Mouse (Mus musculus): ENCODE data around the gene Tbc1d30.

Tbc1d30 gene

GRCm38 (mm10) chr10:121351066-121351581, at the start of gene Tbc1d30:
TSS of gene Tbc1d30 (minus strand) at chr10:121351278.
- no peak for DNase-seq

DNA sequence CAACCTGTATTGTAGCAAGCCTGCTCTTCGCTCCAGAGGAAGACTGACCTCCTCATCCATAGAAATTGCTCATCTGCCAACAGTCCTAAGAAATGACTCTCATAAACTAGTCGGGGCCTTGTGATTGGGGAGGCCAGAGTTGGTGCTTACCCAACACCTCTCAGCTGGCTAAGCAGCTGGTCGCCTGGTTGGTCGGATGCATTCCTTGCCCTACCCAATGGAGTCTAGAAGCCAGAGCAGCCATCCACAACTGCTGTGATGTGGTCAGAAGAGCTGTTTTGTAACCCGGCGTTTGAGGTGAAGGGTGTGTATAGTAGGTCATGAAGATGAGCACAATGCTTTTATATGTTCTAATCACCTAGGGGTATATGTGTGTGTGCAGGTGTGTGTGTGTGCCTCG, 47.5 kb upstream of the Tbc1d30 start:
- DNase-seq, result no peak

DNA sequence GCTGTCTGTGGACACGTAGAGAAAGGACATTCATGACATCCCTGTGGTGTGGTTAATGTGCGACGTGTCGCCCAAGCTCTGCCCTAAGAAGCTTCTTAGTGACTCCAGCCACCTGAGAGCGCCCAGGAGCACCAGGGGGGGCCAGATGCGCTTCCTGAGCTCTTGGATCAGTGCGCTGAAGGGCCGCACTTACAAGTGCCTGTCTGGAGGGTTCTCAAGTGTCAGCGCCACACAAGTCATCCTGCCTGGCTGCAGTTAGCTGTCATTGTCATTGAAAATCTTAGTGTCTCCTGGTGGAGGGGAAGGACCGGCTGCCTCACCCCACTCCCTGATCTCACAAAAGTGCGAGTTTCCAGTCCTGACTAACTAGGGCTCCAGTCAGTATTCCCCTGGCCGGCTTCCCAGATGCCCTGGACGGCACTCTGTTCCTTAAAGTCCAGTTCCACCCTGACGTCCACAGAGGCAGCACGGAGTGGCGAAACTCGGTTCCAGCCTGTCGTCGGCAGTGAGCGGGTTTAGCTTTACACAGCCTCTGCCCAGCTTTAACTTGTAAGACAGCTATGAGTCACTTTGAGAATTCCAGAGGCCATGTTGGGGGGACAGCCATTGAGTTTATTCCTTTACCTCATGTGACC, 44.6 kb upstream of the Tbc1d30 start:
- DNase-seq, result no peak

DNA sequence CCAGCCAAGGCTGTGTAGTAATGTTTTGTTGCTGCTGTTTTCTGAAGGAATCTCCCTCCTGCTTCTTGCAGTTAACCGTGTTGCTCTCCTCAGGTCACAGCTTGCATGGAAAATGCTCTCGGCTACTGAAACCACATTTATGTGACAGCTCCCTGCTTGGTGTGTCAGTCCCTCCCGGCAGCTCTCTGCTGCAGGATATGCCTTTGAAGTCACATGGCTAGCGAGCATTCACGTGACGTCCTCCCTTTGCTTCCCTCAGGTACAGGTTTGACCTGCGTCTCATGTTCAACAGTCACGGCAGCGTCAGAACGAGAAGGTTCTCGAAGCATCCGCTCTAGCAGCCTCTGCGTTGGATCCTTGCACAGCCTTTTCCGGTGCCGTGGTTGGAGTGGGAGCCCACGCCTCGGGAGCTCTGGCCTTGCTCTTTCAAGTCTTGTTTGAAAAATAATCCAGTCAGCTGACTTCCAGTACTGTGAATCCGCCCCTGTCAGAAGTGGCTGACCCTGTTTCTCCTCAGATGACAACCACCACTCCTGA, 43.8 kb upstream of the Tbc1d30 start:
- DNase-seq, result no peak

DNA sequence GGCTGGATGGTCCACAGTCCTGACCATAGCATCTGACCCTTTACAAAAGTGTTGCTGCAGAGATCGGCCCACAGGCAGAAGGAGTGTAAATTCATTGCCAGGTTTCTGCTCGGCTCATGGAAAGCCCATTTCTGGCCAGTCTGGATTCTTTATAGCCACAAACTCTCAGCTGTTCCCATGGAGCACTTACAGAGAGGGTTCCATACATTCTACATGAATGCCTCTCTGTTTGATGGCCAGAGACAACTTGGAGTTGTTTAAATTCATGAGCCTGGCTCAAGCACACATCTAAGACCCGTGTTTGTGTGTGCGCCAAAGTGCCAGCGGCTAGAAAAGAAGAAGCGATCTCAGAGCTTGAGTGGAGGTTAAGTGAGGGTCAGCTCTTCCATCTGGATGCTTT, 43.2 kb upstream of the Tbc1d30 start:
- DNase-seq, result no peak

DNA sequence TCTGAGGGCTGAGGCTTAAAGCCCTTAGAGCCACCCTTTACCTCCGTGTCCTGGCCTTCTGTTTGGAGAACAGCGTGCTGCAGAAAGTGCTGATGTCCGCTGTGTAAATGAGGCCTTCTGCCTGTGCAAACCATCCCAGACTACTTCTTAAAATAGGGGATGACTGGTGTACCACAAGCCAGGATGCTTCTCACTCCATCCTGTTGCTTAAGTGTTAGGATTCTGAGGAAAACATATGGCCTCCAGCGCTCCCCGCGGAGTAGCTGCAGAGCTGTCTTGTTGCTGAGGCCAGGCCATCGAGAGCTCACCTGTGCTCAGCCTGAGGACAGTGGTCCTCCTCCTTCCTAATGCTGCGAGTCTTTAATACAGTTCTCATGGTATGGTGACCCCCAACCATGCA, 40.8 kb upstream of the Tbc1d30 start:
- peak; percentile 37 for DNase-seq

- DNase-seq, result no peak
These were observed 39.5 kb upstream of the Tbc1d30 start for GRCm38 (mm10) chr10:121390602-121391001.

DNA sequence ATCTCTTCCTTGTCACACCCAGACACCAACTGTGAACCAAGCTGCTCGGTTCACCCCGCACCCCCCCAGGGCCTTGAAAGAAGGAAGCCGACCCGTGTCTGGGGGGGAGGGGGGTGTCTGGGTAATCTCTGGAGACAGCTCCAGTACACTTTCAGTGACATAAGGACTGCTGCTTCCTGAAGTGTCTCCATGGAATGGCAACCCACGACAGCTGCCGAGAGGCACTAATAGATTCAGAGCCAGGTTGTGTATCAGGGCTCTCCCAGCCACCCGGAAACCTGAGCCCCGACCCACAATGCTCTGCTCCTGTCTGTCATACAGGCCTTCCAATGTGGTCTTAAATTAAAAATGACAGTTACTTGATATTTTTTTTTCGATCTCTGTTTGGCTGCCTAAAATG, 35.3 kb upstream of the Tbc1d30 start:
- DNase-seq, result no peak

DNA sequence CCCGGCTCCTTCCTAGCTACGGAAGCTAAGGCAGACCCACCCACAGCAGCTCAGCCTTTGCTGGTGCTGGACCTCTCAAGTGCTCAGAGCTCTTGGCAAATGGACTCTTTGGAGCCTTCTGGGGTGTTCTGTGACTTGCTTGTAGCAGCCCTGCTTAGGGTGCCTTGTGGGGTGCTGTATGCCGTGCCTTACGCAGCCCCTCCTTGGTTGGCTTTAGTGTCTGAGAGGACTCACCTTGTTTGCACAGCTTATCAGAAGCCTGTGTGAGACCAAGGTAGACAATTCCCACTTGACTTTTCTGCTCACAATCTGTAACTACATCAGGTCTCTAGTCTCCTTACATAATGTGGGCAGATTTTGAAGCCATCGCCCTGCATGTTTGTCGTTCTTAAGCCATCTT, 34.6 kb upstream of the Tbc1d30 start:
- DNase-seq, result no peak

DNA sequence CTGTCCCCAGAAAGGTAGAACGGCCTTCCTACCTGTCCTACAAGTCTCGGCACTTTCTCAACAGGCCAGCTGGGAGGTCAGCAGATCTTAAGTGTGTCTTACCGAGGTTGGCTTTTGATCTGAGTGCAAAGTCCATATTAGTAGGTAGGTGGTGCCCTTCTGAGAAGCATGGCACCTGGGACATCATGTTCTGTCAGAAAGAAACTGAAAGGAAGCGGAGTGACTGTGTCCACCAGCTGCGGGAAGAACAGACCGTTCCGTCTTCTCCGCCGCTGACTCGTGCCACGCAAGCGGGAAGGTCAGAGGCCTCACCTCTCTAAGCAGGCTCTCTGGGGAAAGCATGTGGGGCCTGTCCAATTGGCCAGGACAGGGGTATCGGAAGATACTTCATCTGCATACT, 33.6 kb upstream of the Tbc1d30 start:
- DNase-seq, result no peak

DNA sequence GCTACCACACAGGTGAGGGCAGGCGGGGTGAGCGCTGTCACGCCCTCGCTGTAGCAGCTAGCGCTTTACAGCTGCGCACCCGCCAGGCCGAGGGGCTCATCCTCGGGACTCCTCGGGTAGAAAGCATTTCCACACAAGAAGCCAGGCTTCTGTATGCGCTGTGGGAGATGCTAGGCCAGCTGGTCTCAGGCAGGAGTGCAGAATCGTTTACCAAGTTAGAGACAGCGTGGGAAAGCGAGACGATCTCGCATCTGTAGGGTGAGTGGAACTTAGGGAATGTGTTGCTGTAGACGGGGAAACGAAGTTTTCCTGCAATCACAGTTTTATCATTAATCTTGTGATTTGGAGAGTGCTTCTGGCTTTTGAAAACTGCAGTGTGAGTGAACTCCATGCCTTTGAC, 30.2 kb upstream of the Tbc1d30 start:
- DNase-seq, result peak; percentile 48

DNA sequence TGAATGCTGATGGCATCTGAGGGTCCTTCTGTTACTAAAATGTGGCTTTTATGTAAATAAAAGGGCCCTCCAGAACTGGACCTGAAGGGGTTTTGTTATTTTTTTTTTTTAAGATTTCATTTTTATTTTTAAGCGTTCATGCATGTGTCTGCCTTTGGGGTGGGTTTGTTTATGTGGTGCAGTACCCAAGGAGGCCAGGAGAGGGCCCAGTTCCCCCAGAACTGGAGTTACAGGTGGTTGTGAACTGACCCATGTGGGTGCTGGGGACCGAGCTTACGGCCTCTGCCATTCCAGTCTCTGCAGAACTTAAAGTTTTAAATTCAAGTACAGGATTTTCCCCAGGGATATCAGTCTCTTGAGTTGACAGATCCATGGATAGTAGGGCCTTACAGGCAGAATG, 28.3 kb upstream of the Tbc1d30 start:
- no peak for DNase-seq

DNA sequence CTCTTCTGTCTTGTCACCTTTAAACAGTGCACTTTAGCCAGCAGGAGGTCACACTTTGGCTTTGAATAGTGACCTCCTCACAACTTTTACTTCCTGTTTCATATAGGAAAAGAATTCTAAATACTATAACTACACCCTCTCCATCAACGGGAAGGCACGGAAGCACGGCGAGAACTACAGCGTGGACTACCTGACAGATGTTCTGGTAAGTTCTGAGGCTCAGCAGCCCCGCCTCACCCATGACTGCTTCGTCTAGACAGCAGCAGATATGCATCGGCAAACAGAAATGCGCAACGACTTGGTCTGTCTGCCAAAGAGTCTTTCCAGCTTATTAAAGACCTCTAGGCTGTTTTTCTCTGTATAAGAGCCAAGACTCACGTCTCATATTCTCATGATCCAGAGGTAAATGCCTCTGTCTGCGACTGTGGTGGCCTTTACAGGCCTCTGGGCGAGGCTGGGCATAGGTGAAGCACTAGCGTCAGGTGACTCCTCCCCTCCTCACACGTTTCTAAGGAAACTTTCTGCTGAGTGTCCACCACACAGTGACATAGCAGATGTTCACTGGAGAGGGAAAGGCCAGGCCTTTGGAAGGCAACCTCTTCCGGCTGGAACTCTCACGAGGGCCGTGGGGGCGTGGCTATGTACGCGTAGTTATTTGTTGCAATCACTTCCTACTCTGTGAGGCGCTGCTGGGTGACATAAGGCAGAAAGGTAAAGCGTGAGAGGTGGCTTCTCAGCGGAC, 25.6 kb upstream of the Tbc1d30 start:
- DNase-seq, result no peak

GRCm38 (mm10) chr10:121375649-121376493, 24.8 kb upstream of the Tbc1d30 start:
- DNase-seq, result no peak

DNA sequence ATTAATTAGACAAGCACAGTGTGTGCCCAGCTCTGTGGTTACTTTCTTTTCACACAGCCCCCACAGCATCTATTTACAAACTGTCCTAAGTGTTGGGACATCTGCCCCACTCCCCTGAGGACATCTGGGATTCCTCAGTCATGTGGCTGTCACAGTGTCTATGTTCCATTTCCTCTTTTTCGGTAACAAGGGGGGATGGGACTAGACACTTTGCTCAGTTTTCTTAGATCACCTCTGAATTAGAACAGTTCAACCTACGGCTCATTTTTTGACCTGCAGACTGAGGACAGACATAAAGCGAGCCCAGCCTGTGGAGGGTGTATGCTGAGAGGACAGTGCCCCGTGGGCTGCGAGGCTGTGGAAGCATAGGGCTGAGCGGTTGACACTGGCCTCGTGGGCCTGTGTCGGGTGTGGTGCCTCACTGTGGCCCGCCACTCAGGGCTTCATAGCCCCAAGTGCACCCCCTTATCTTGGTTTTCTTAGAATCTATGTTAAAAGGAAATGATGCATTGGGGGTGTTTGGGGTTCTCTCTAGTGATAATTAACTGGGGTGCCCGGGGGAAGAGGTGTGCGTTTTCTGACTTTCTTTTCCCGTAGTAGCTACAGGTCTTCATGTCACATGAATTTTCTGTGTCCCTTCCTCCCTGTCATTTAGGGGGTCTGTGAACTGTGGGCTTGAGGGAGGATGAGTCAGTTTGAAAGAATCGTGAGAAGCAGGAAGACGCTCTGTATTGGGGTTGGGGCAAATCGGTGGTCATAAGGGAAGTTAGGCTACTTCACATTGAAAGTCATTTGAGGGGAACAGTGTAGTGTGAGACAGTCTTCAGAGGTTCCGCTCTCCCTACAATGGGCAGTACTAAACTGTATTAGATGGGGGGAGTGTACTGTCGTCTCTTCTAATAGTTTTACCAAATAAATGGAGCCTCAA, 23.9 kb upstream of the Tbc1d30 start:
- DNase-seq, result no peak

GRCm38 (mm10) chr10:121374013-121374412, 22.9 kb upstream of the Tbc1d30 start:
- no peak for DNase-seq

DNA sequence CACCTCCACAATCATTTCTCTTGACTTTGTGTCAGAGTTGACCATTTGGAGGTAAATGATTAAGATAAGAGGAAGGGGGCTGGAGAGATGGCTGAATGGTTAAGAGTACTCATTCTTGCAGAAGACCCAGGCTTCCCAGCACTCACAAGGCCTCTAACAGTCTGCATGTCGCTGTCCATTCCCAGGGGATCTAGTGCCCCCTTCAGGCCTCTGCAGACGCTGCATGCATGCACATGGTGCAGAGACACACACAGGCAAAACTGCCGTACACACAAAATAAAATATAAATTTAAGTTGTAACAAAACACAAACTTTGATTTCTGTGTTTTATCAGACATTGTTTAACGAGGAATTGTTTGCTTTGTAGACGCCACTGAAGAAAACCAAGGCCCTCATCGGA, 19.7 kb upstream of the Tbc1d30 start:
- DNase-seq, result no peak

DNA sequence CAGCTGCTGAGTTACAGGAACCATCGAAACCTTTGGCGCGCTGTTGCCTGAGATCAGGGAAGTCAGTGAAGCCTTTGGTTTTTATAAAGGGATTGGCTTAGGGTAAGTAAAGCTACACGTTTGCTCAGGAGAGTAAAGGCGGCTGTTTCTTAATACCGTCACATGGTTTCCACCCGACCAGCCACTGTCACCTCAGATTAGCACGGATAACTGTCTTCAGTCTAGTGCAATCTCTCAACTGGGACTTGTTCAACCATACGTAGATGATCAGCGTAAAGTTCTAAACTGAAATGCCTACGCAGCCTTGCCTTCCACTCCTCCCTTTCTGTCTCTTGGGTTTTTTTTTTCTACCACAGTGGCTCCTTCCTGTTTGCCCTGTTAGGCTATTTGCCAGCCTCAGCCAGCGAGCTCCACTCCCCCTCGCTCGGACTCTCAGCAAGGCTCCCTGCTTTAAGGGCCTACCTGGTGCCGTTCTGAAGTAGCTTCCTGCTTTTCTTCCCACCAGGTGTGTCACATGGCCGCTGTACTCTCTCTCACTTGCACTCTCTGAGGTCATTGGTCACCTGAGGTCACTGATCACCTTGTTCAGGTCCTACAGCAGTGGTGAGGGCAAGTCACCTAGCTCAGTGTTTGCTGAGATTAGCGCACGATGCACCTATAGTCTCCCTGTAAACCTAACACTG, 17.8 kb upstream of the Tbc1d30 start:
- DNase-seq, result no peak

DNA sequence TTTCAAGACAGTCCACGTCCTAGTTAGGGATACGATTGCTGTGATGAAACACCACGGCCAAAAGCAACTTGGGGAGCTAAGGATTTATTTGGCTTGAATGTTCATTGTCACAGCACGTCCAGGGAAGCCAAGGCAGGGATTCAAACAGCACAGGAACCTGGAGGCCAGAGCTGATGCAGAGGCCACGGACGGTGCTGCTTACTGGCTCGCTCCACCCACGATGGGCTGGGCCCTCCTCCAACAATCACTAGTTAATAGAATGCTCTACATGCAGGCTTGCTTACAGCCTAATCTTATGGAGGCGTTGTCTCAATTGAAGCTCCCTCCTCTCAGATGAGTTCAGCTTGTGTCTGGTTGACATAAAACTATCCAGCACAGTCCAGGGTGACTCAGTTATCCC, 16.7 kb upstream of the Tbc1d30 start:
- no peak for DNase-seq

- no peak for DNase-seq
These were observed 16.2 kb upstream of the Tbc1d30 start for GRCm38 (mm10) chr10:121367271-121367670.

GRCm38 (mm10) chr10:121365781-121366272, 14.7 kb upstream of the Tbc1d30 start:
- no peak for DNase-seq

Data from right cerebral cortex, adult 18-20 months (tissue).